Mouse (Mus musculus) bone marrow, adult 2 months (tissue): Measurements from ENCODE around the gene Rai14.

Experiments
- CTCF ChIP-seq: fragments of 200-500 bp; IDR thresholded peaks from 2 replicates; pipeline ENCODE4 v1.5.1; 2011; ENCODE audit warnings: low read length, control low read depth; ENCODE audit not compliant: control insufficient read depth, insufficient read depth
- POLR2A ChIP-seq: fragments of 200-500 bp; IDR thresholded peaks from 2 replicates; pipeline ENCODE4 v1.6.1; 2011; ENCODE audit warnings: low read depth, mild to moderate bottlenecking, control low read depth, low read length, borderline replicate concordance; ENCODE audit not compliant: control insufficient read depth

DNA sequence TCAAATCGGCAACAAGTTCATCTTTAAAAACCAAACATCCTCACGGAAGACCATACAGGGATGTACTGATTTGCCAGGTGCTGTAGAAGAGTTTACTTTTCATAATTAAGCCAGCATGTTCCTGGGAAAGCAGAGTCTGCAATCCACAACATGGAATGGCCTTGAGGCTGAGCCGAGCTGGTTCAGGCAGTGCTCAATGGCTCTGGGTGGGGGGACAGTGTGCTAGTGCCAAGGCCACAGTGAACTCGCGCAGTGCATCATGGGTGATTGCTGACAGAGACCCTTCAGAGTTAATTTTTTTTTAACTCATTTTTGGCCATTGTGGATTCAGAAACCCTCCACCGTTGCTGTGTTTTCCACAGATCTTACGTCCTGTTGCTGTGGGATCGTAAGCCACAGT is 10.1 kb downstream of the Rai14 start:
- TF ChIP-seq POLR2A (no peak), CTCF (no peak)
